Mouse (Mus musculus) testis, adult 2 months (tissue): ENCODE results near the gene Arxes2.

Experiments
- CTCF ChIP-seq: fragments of 200-500 bp; IDR thresholded peaks from 2 replicates; pipeline ENCODE4 v1.5.1; 2012; ENCODE audit warnings: low read depth, mild to moderate bottlenecking, inconsistent platforms, low read length, moderate library complexity; ENCODE audit not compliant: control insufficient read depth, insufficient read depth, insufficient replicate concordance
- POLR2A ChIP-seq: fragments of 200-500 bp; IDR thresholded peaks from 2 replicates; pipeline ENCODE4 v1.6.1; 2012; ENCODE audit warnings: low read depth, mild to moderate bottlenecking, inconsistent platforms, low read length, moderate library complexity; ENCODE audit not compliant: control insufficient read depth

DNA sequence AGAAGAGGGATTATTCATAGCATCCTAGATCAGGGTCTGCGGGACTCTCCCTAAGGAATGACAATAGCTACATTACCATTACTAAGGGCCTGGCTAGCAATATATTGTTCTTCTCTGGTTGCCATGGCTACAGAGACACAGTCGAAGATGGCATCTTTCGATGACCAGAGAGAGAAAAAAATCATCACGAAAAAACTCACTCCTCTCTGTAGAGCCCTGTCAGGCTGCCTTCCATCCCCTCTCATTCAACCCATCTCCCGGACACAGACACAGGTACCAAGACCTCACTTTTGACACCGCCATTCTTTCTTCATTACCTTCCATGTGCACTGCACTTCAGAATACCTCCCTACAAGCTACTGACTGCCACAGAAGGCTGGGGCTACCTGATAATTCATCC, 30.5 kb upstream of the Arxes2 start:
- TF ChIP-seq CTCF = no peak
- no peak for TF ChIP-seq POLR2A
